Mouse (Mus musculus): ENCODE results near the gene Hipk2. TPM values are rescaled to one million over a fixed set of nuclear protein-coding genes. Genes with fewer than 3 reads are reported as not detected.

Gene Hipk2
- polyA plus RNA-seq, 1 experiment from 2014 or later: 28.0 TPM

DNA sequence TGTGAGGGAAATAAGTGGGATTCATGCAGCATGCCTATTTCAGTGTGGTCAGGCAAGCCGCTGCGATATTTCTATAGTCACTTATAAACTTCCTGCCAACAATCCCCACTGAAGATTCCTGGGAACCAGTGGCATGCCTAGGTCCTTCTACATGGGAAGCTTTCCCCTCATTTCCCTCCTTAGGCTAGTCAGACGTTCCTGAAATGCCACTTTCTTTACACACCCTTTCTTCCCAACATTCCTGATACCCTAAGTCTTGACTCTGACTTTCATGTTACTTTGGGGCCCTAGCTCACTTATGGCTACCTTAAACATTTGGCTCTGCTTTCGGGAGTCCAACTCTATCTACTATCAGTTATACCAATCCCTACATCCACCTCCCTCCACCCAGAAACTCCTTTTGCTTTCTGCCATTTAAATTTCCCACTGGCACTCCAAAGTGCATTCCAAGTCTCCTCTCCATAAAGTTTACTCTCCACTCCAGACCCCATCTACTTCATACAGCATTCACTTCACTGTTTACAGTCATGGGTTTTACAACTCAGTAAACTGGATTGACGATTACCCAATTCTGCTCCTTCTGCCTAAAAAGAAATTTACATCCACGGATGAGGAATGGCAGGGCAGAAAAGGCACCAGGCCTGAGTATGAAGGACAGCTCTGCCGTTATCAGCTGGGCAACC is 103.0 kb downstream of the Hipk2 start:
- H3K36me3 ChIP-seq (ENCODE audit: insufficient read depth, low read length): 0 out of 2 replicates have a peak, but pooled peaks cover 2% of the 10 kb centered on the region
- no peak overlapping the region for H3K9ac ChIP-seq (replicated peaks; ENCODE audit: low read length)
- no peak for ATAC-seq (ENCODE audit: low FRiP score, low TSS enrichment)
- H3K27ac ChIP-seq (ENCODE audit: low read length): no peak overlapping the region
- no peak overlapping the region for H3K4me3 ChIP-seq (ENCODE audit: low read length)
- H3K27me3 ChIP-seq (ENCODE audit: insufficient read depth, low read length): no peaks in the 10 kb centered on the region
- 75% methylated on average over 7 of the region's 7 CpGs for WGBS
- no peaks in the 10 kb centered on the region for H3K9me3 ChIP-seq (ENCODE audit: low read length)
- H3K4me1 ChIP-seq (ENCODE audit: insufficient read depth, low read length): peaks cover 5% of the 10 kb centered on the region
- no peak overlapping the region for H3K4me2 ChIP-seq (replicated peaks; ENCODE audit: low read depth, low read length)

DNA sequence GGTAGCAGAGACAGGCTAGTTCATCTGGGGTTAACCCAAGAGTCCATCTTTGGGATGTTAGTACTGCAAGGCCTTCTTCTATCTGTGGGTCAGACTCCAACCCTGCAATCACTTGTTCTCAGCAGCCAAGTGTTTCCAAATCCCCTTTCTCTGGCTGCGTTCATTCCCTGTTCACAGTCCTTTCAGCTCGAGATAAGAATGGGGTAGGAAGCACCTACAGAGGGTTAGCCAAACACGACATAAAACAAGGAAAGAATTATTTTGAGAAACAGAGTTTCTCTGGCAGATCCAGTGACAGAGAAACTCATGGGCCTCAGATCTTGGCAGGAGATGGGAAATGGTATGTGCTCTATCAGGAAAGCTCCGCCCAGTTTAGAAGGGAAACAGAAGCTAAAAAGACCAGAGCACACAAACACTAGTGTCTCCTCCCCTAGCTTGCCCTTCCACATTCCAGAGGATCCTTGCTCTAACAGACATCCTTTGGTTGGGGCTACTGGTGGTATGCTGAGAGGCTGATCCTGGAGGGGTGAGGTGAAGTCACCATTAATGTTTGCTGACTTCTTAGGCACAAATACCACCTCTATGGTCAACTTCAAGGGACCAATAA is 104.8 kb downstream of the Hipk2 start:
- no peak overlapping the region for H3K9ac ChIP-seq (replicated peaks; ENCODE audit: low read length)
- H3K36me3 ChIP-seq (ENCODE audit: insufficient read depth, low read length): peaks cover 11% of the 10 kb centered on the region; the same call in 1 of the 2 replicates
- peak overlapping the region; percentile 54; the same call in 1 of the 2 replicates for H3K27ac ChIP-seq (ENCODE audit: low read length)
- WGBS: 66% methylated on average over 4 of the region's 4 CpGs
- H3K4me2 ChIP-seq (replicated peaks; ENCODE audit: low read depth, low read length): no peak overlapping the region
- no peak for ATAC-seq (ENCODE audit: low FRiP score, low TSS enrichment)
- H3K4me3 ChIP-seq (ENCODE audit: low read length): no peak overlapping the region
- H3K27me3 ChIP-seq (ENCODE audit: insufficient read depth, low read length): no peaks in the 10 kb centered on the region
- no peaks in the 10 kb centered on the region for H3K9me3 ChIP-seq (ENCODE audit: low read length)
- peaks cover 5% of the 10 kb centered on the region for H3K4me1 ChIP-seq (ENCODE audit: insufficient read depth, low read length)

DNA sequence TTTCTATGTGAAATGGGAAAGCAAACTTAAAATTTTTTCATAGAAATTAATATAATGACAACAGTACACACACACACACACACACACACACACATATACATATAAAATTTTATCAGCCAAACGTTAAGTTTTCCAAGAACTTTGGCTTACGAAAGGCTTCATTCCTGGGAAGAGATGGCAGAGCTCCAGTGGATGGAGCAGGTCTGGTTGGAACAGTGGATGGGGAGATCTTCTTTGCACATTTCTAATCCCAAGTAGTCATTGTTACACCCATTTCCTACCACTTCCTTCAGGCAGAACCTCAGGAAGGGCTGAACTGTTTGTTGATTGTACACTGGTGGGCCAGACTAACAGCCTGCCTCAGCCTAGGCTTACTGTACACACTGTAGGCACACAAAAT is 106.3 kb downstream of the Hipk2 start:
- Histone ChIP-seq H3K4me2 (replicated peaks; ENCODE audit: low read depth, low read length) (no peak overlapping the region), H3K9ac (replicated peaks; ENCODE audit: low read length) (no peak overlapping the region), H3K9me3 (ENCODE audit: low read length) (no peaks in the 10 kb centered on the region), H3K27me3 (ENCODE audit: insufficient read depth, low read length) (no peaks in the 10 kb centered on the region), H3K4me1 (ENCODE audit: insufficient read depth, low read length) (peaks cover 5% of the 10 kb centered on the region), H3K36me3 (ENCODE audit: insufficient read depth, low read length) (peaks cover 12% of the 10 kb centered on the region; the same call in 1 of the 2 replicates), H3K27ac (ENCODE audit: low read length) (no peak overlapping the region), H3K4me3 (ENCODE audit: low read length) (no peak overlapping the region)
- WGBS: 89% methylated on average over 2 of the region's 2 CpGs
- no peak for ATAC-seq (ENCODE audit: low FRiP score, low TSS enrichment)

DNA sequence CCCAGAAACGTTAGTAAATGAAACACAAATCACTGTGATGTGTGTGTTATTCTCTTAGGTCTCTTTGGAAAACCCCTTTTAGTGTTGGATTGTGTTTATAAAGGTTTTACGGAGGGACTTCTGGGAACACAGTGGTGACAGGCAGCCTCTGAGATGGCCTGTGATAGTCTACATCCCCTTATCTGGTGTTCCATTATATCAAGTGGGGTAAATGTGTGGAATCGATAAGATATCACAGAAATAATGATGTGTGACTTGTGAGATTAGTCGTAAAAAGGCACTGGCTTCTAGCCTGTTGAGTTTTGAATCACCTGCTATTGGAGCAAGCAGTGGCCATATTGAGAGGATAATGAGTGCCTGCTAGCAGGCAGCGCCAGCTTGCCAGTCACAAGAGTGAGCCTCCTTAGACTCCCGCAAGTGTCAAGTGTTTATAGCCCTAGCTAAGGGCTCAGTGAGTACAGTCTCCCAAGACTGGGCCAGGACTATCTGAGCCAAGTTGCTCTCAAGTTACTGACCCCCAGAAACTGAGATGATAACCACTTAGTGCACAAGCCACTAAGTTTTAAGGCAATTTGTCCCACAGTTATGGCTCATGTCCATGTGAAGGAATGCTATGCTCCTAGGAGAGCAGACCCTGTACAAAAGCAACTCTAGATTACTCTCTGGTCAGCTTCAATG is 113.2 kb downstream of the Hipk2 start:
- Histone ChIP-seq H3K36me3 (ENCODE audit: insufficient read depth, low read length) (peaks cover 10% of the 10 kb centered on the region; the same call in 1 of the 2 replicates), H3K27me3 (ENCODE audit: insufficient read depth, low read length) (no peaks in the 10 kb centered on the region), H3K4me1 (ENCODE audit: insufficient read depth, low read length) (peaks cover 31% of the 10 kb centered on the region), H3K9ac (replicated peaks; ENCODE audit: low read length) (no peak overlapping the region), H3K27ac (ENCODE audit: low read length) (no peak overlapping the region), H3K9me3 (ENCODE audit: low read length) (no peaks in the 10 kb centered on the region), H3K4me2 (replicated peaks; ENCODE audit: low read depth, low read length) (no peak overlapping the region), H3K4me3 (ENCODE audit: low read length) (no peak overlapping the region)
- WGBS: 65% methylated on average over 6 of the region's 6 CpGs
- no peak for ATAC-seq (ENCODE audit: low FRiP score, low TSS enrichment)

DNA sequence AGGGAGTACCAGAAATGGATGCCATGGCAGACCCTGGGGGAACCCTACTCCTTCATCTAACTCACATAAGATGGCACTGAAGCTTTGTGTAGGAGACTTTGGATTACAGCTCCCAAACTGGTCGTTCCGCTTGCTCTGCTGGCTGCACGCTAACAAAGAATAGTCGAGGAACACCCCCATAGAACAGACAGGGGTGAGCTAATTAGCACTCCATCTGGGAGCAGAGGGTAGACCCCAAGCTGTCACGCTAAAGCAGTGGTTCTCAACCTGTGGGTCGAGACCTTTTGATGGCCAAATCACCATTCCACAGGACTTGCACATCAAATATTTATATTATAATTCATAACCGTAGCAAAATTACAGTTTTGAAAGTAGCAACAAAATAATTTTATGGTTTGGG is 114.0 kb downstream of the Hipk2 start:
- H3K9ac ChIP-seq (replicated peaks; ENCODE audit: low read length): no peak overlapping the region
- H3K36me3 ChIP-seq (ENCODE audit: insufficient read depth, low read length): peaks cover 6% of the 10 kb centered on the region; the same call in 1 of the 2 replicates
- H3K27ac ChIP-seq (ENCODE audit: low read length): no peak overlapping the region
- H3K9me3 ChIP-seq (ENCODE audit: low read length): no peaks in the 10 kb centered on the region
- no peaks in the 10 kb centered on the region for H3K27me3 ChIP-seq (ENCODE audit: insufficient read depth, low read length)
- ATAC-seq (ENCODE audit: low FRiP score, low TSS enrichment): no peak
- 86% methylated on average over 7 of the region's 7 CpGs for WGBS
- no peak overlapping the region for H3K4me2 ChIP-seq (replicated peaks; ENCODE audit: low read depth, low read length)
- no peak overlapping the region for H3K4me3 ChIP-seq (ENCODE audit: low read length)
- H3K4me1 ChIP-seq (ENCODE audit: insufficient read depth, low read length): peaks cover 31% of the 10 kb centered on the region

DNA sequence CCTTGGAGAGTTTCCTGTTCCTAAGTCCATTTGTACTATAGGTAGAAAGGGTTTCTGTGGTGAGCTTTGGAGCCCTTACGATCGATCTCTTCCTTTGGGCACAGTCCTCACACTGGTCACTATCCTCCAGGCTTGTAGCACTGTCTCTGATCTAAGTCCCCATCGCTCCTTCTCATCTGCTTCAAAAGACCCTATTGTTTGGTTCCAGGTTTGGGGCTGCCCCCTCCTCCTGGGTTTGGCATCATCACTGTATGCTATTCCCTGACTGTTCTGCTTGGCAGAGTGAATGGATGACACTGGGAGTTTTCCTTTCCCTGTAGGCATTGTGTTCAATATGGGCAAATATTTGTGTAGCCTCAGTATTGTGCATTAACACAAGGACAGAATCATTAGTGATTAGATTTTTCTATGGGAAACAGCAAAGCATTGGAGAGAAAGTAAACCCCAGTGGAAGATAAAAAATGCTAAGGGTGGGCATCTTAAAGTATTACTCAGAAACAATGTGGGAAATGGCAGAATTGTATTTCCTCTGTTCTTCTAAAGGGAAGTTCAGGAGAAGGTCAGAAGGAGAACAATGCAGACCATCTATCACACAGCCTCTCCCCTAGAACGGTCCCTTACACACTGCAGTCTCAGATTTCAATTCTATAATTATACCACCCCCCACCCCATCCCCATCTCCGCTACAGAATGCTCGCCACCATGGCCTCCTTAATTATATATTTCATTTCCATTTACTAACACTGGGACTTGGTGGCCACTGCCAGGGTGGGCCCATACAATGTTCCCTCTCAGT is 114.9 kb downstream of the Hipk2 start:
- WGBS: 59% methylated on average over 6 of the region's 6 CpGs
- 0 out of 2 replicates have a peak, but pooled peaks have one; percentile 70 for ATAC-seq (ENCODE audit: low FRiP score, low TSS enrichment)
- Histone ChIP-seq H3K4me2 (replicated peaks; ENCODE audit: low read depth, low read length) (no peak overlapping the region), H3K9me3 (ENCODE audit: low read length) (no peaks in the 10 kb centered on the region), H3K27ac (ENCODE audit: low read length) (peak overlapping the region; percentile 68), H3K4me3 (ENCODE audit: low read length) (no peak overlapping the region), H3K9ac (replicated peaks; ENCODE audit: low read length) (no peak overlapping the region), H3K27me3 (ENCODE audit: insufficient read depth, low read length) (no peaks in the 10 kb centered on the region), H3K36me3 (ENCODE audit: insufficient read depth, low read length) (peaks cover under 1% of the 10 kb centered on the region; the same call in 1 of the 2 replicates), H3K4me1 (ENCODE audit: insufficient read depth, low read length) (peaks cover 31% of the 10 kb centered on the region)

DNA sequence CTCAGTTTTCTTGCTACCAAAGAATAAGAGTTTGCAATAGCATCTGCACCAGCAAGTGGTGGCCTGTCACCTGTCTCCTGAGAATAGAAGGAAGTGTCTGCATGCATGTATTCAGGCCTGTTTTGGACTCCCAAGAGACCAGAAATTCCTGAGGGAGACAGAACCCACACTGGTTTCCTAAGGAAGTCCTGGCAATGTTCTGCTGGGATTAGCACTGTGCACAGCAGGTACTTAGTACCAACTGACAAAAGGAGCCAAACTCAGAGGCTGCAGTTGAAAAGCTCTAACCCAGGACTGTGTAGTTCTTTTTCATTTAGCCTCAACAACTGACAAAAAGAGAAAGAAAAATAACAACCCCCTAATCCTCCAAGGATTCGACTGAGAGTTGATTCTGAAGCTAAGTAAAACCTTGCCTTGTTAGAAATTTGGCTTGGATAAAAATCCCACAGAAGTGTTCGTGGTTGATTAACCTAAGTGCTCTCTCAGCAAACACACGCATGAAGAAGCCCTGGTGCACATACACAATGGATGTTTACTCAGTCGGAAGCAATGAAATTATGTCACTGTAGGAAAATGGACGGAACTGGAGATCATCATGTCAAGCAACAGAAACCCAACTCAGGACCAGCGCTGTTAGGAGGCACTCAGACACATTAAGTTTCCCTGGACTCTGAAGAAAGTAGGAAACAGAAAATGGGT is 115.9 kb downstream of the Hipk2 start:
- peaks cover 31% of the 10 kb centered on the region for H3K4me1 ChIP-seq (ENCODE audit: insufficient read depth, low read length)
- ATAC-seq (ENCODE audit: low FRiP score, low TSS enrichment): no peak
- no peak overlapping the region for H3K4me2 ChIP-seq (replicated peaks; ENCODE audit: low read depth, low read length)
- no peak overlapping the region for H3K4me3 ChIP-seq (ENCODE audit: low read length)
- H3K27ac ChIP-seq (ENCODE audit: low read length): peak overlapping the region; percentile 68; the same call in 1 of the 2 replicates
- H3K9me3 ChIP-seq (ENCODE audit: low read length): no peaks in the 10 kb centered on the region
- no peak overlapping the region for H3K9ac ChIP-seq (replicated peaks; ENCODE audit: low read length)
- H3K36me3 ChIP-seq (ENCODE audit: insufficient read depth, low read length): no peaks in the 10 kb centered on the region
- 53% methylated on average over 6 of the region's 6 CpGs for WGBS
- no peaks in the 10 kb centered on the region for H3K27me3 ChIP-seq (ENCODE audit: insufficient read depth, low read length)

DNA sequence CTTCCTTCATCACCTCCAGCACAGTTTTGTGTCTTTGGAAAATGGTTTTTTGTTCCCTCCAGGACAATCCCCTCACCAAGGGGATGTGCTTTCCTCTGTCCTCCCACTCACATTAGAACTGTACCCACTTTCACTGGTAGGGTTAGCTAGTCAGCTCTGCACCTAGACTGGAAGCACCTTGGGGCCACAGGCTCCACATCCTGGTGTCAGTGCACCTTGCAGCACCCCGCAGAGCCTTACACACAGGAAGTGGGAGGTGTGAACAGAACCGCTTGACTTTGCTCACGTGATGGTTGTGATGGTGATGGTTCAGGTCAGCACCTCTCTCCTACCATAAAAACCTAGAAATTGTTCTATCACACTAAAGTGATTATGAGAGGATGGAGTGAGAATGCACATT is 116.8 kb downstream of the Hipk2 start:
- no peaks in the 10 kb centered on the region for H3K36me3 ChIP-seq (ENCODE audit: insufficient read depth, low read length)
- H3K4me3 ChIP-seq (ENCODE audit: low read length): no peak overlapping the region
- H3K9me3 ChIP-seq (ENCODE audit: low read length): no peaks in the 10 kb centered on the region
- H3K4me2 ChIP-seq (replicated peaks; ENCODE audit: low read depth, low read length): no peak overlapping the region
- H3K27me3 ChIP-seq (ENCODE audit: insufficient read depth, low read length): no peaks in the 10 kb centered on the region
- no peak overlapping the region for H3K9ac ChIP-seq (replicated peaks; ENCODE audit: low read length)
- WGBS: 90% methylated on average over 3 of the region's 3 CpGs
- no peak for ATAC-seq (ENCODE audit: low FRiP score, low TSS enrichment)
- H3K4me1 ChIP-seq (ENCODE audit: insufficient read depth, low read length): peaks cover 31% of the 10 kb centered on the region
- H3K27ac ChIP-seq (ENCODE audit: low read length): no peak overlapping the region

DNA sequence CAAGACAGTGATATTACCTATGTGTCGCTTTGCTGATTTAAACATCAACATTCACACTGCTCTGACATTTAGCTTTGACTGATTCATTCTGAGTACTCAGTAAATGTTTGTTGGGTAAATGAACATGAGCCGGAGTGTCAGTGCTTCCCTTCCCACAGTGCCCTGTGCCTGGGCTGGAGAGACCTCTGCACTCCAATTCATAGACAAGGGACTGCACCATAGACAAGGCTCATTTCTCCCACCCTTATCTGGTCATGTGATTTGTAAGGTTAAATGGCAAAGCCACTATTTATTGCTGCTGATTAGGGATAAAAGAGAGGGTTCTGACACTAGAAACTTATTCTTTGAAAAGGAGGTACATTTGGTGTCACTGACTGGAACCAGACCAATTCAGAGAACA is 118.4 kb downstream of the Hipk2 start:
- WGBS: 85% methylated on average over 2 of the region's 2 CpGs
- H3K4me2 ChIP-seq (replicated peaks; ENCODE audit: low read depth, low read length): no peak overlapping the region
- no peaks in the 10 kb centered on the region for H3K36me3 ChIP-seq (ENCODE audit: insufficient read depth, low read length)
- H3K4me1 ChIP-seq (ENCODE audit: insufficient read depth, low read length): peaks cover 34% of the 10 kb centered on the region
- H3K27ac ChIP-seq (ENCODE audit: low read length): no peak overlapping the region
- no peaks in the 10 kb centered on the region for H3K27me3 ChIP-seq (ENCODE audit: insufficient read depth, low read length)
- H3K9me3 ChIP-seq (ENCODE audit: low read length): no peaks in the 10 kb centered on the region
- no peak overlapping the region for H3K4me3 ChIP-seq (ENCODE audit: low read length)
- ATAC-seq (ENCODE audit: low FRiP score, low TSS enrichment): no peak
- no peak overlapping the region for H3K9ac ChIP-seq (replicated peaks; ENCODE audit: low read length)

All from kidney, embryonic 16.5 days (tissue).